Mouse (Mus musculus): ENCODE measurements at regions not wholly inside any gene's neighbourhood (a gene's known extent, or its start where the extent isn't known, plus 50 kb on each side); places are given as distances from the start of the nearest gene placed in this dataset.
"Not testable (repeated sequence)": the region's sequence is repeated elsewhere in the genome, so short reads cannot be mapped to it uniquely, and the experiment has no call there.

DNA sequence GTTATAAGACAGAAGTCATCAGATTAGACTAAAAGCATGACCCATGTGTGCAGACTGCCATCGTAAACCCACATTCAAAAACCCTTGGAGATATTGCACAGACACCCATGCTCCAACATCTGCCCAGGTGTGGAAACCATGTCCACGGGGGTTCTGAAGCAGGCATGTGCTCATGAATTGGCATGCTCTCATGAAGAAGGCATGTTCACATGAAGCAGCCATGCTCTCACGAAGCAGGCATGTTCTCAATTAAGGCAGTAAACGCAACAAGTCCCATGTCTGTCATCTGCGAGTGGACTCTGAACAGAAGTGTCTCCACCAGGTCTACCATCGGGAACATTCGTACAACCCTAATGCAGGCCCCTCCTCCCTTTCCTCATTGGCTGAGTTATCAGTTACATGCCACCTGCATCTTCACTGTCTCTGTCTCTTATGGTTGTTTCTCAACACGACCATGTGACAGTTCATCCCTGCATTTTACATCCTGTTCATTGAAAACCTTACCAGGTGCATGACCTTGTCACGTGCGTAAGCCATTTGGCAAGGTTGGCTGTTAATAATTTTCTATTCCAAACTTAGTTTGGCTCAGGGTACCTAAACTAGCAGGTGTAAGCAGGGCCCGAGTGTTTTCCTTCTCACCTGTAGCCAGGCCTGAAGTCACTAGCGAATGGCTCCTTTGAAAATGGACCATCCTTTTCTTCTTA lies 193.4 kb downstream of the Tcp10c start:
- no peak for DNase-seq
- Histone ChIP-seq H3K27ac (no peak overlapping the region), H3K4me1 (ENCODE audit: control insufficient read depth, insufficient read depth, low read length) (no peaks in the 10 kb centered on the region), H3K79me2 (replicated peaks; ENCODE audit: control insufficient read depth, insufficient read depth, low read length) (no peaks in the 10 kb centered on the region), H3K27me3 (ENCODE audit: control insufficient read depth, insufficient read depth, low read length) (no peaks in the 10 kb centered on the region), H3K9ac (ENCODE audit: low read depth, low read length) (no peak overlapping the region), H3K36me3 (ENCODE audit: control insufficient read depth, insufficient read depth, low read length) (no peaks in the 10 kb centered on the region), H3K4me3 (no peak overlapping the region)
- intact Hi-C loops (cut with DNase I) = no loop called here
- TF ChIP-seq POLR2A (IDR thresholded peaks at IDR 0.05; ENCODE audit: insufficient read depth, low read depth, low read length) (no peak), EP300 (IDR thresholded peaks at IDR 0.05; ENCODE audit: insufficient read depth, low read depth, low read length) (no peak), CTCF (IDR thresholded peaks at IDR 0.05) (no peak)
- 58% methylated on average over 12 of the region's 12 CpGs for WGBS

DNA sequence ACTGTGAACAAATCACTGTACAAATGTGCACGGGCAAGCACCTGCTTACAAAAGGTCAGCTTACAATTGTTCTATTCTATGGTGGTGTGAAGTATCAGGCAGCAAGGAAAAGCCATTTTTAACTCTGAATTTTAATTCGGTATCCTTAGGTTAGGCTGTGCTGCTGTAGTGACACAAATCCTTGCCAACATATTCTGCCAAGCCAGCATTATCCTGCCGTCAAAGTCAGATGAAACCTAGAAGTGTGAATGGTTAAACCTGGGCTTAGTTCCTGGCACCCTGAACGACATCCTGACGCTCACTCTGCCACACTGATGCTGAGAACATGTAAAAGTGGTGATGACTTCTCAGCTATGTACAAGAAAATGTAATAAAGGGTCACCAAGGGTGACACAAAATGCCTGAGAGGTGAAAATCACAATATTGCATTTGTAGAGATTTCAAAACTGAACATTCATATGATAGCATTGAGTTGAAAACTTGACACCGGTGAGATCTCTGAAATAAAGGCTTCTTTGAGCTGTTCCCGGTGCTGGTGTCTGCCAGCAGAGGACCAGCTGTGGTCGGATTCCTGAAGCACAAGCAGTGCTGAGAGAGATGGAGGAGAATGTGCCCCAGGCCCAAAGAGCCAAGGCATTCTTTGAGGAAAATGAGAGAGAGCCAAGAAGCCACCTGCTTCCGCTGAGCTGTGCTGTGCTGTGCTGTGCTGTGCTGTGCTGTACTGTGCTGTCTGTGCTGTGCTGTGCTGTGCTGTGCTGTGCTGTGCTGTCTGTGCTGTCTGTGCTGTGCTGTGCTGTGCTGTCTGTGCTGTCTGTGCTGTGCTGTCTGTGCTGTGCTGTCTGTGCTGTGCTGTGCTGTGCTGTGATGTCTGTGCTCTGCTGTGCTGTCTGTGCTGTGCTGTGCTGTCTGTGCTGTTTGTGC lies 195.9 kb downstream of the Tcp10c start:
- intact Hi-C loops (cut with DNase I) = no loop called here
- 57% methylated on average over 9 of the region's 9 CpGs for WGBS
- Histone ChIP-seq H3K36me3 (ENCODE audit: control insufficient read depth, insufficient read depth, low read length) (no peaks in the 10 kb centered on the region), H3K27me3 (ENCODE audit: control insufficient read depth, insufficient read depth, low read length) (no peaks in the 10 kb centered on the region), H3K9ac (ENCODE audit: low read depth, low read length) (no peak overlapping the region), H3K4me1 (ENCODE audit: control insufficient read depth, insufficient read depth, low read length) (no peaks in the 10 kb centered on the region), H3K79me2 (replicated peaks; ENCODE audit: control insufficient read depth, insufficient read depth, low read length) (no peaks in the 10 kb centered on the region), H3K4me3 (no peak overlapping the region), H3K27ac (no peak overlapping the region)
- DNase-seq = no peak
- TF ChIP-seq EP300 (IDR thresholded peaks at IDR 0.05; ENCODE audit: insufficient read depth, low read depth, low read length) = no peak
- TF ChIP-seq POLR2A (IDR thresholded peaks at IDR 0.05; ENCODE audit: insufficient read depth, low read depth, low read length) = no peak
- no peak for TF ChIP-seq CTCF (IDR thresholded peaks at IDR 0.05)

DNA sequence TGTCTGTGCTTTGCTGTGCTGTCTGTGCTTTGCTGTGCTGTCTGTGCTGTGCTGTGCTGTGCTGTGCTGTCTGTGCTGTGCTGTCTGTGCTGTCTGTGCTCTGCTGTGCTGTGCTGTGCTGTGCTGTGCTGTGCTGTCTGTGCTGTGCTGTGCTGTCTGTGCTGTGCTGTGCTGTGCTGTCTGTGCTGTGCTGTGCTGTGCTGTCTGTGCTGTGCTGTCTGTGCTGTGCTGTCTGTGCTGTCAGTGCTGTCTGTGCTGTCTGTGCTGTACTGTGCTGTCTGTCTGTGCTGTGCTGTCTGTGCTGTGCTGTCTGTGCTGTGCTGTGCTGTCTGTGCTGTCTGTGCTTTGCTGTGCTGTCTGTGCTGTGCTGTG lies 196.5 kb downstream of the Tcp10c start:
- intact Hi-C loops (cut with DNase I); H3K79me2 ChIP-seq (replicated peaks; ENCODE audit: control insufficient read depth, insufficient read depth, low read length); H3K4me3 ChIP-seq; H3K27ac ChIP-seq; H3K4me1 ChIP-seq (ENCODE audit: control insufficient read depth, insufficient read depth, low read length); H3K36me3 ChIP-seq (ENCODE audit: control insufficient read depth, insufficient read depth, low read length); H3K27me3 ChIP-seq (ENCODE audit: control insufficient read depth, insufficient read depth, low read length); H3K9ac ChIP-seq (ENCODE audit: low read depth, low read length); DNase-seq: not testable (repeated sequence)

DNA sequence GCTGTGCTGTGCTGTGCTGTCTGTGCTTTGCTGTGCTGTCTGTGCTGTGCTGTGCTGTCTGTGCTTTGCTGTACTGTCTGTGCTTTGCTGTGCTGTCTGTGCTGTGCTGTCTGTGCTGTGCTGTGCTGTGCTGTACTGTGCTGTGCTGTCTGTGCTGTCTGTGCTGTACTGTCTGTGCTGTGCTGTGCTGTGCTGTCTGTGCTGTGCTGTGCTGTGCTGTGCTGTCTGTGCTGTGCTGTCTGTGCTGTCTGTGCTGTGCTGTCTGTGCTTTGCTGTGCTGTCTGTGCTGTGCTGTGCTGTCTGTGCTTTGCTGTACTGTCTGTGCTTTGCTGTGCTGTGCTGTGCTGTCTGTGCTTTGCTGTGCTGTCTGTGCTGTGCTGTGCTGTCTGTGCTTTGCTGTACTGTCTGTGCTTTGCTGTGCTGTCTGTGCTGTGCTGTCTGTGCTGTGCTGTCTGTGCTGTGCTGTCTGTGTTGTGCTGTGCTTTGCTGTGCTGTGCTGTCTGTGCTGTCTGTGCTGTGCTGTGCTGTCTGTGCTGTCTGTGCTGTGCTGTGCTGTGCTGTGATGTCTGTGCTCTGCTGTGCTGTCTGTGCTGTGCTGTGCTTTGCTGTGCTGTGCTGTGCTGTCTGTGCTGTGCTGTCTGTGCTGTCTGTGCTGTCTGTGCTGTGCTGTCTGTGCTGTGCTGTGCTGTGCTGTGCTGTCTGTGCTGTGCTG lies 197.5 kb downstream of the Tcp10c start:
- H3K36me3 ChIP-seq (ENCODE audit: control insufficient read depth, insufficient read depth, low read length); H3K27me3 ChIP-seq (ENCODE audit: control insufficient read depth, insufficient read depth, low read length); H3K4me1 ChIP-seq (ENCODE audit: control insufficient read depth, insufficient read depth, low read length); H3K79me2 ChIP-seq (replicated peaks; ENCODE audit: control insufficient read depth, insufficient read depth, low read length); H3K4me3 ChIP-seq; H3K27ac ChIP-seq; DNase-seq; intact Hi-C loops (cut with DNase I); H3K9ac ChIP-seq (ENCODE audit: low read depth, low read length): not testable (repeated sequence)

DNA sequence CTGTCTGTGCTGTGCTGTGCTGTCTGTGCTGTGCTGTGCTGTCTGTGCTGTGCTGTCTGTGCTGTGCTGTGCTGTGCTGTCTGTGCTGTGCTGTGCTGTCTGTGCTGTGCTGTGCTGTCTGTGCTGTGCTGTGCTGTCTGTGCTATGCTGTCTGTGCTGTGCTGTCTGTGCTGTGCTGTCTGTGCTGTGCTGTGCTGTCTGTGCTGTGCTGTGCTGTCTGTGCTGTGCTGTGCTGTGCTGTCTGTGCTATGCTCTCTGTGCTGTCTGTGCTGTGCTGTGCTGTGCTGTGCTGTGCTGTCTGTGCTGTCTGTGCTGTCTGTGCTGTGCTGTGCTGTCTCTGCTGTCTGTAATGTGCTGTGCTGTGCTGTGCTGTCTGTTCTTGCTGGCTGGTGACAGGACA lies 198.5 kb downstream of the Tcp10c start:
- H3K27ac ChIP-seq; H3K27me3 ChIP-seq (ENCODE audit: control insufficient read depth, insufficient read depth, low read length); H3K4me3 ChIP-seq; H3K79me2 ChIP-seq (replicated peaks; ENCODE audit: control insufficient read depth, insufficient read depth, low read length); H3K36me3 ChIP-seq (ENCODE audit: control insufficient read depth, insufficient read depth, low read length); H3K4me1 ChIP-seq (ENCODE audit: control insufficient read depth, insufficient read depth, low read length); DNase-seq; intact Hi-C loops (cut with DNase I); H3K9ac ChIP-seq (ENCODE audit: low read depth, low read length): not testable (repeated sequence)

DNA sequence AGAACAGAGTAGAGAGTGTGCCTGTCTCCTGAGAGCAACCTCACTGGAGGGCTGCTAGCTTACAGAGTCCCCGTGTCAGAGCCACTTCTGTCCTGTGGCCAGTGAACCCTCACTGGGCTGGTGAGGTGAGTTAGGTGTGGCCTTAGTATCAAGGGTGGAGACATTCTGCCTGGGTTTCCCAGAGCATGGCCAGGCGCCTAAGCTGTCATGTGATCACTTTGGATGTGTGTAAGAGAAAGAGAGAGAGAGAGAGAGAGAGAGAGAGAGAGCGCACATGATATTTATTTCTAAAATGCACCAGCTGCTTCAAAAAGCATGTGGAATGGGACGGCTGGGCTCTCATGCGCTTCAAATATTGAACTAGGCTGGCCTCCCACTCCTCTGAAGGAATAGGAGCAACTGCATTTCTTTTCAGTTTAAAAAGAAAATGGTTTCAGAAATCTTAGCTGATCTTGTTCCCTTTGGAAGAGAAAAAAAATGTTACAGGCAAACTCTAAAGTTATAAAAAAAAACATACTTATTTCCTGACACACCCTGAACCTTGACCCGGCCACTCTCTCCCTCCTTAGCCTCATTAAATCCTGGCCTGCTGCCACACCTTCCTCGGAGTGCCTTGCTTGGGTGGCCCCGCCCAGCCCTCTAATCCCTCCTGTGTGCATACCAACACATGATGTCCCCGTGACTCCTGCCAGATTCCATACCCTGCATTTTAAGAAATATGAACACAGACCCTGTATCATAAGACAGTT lies 201.1 kb downstream of the Tcp10c start:
- intact Hi-C loops (cut with DNase I); H3K27me3 ChIP-seq (ENCODE audit: control insufficient read depth, insufficient read depth, low read length); H3K9ac ChIP-seq (ENCODE audit: low read depth, low read length); H3K4me1 ChIP-seq (ENCODE audit: control insufficient read depth, insufficient read depth, low read length); H3K36me3 ChIP-seq (ENCODE audit: control insufficient read depth, insufficient read depth, low read length); H3K79me2 ChIP-seq (replicated peaks; ENCODE audit: control insufficient read depth, insufficient read depth, low read length); H3K4me3 ChIP-seq: not testable (repeated sequence)
- H3K27ac ChIP-seq = peak overlapping the region; percentile 71
- WGBS = 21% methylated on average over 9 of the region's 9 CpGs
- DNase-seq = peak; percentile 68 to 82

DNA sequence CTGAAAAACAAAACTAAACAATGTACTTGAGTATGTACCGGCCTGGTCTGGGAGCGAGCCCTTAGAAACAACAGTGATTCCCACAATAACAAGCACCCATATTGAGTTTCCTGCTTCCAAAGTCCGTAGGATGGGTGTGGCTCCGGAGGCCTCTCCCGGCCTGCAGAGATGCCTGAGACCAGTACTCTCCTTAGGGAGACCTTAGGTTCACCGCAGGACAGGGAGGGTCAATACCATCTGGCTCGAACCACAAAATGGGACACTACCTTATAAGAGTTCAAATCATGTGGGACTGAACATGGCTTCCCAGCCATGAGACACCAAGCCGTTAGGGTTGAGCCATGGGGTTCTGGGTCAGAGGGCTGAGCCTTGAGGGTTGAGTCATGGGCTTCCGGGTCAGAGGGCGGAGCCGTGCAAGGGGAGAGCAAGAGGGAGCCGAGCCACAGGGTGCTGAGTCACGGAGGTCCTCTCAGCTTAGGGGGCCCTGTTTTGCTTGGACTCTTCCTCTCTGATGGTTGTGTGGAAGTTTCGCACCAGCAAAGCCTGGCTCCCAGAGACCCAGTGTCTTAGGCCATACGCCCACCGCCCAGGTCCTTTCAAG lies 201.8 kb downstream of the Tcp10c start:
- intact Hi-C loops (cut with DNase I); H3K79me2 ChIP-seq (replicated peaks; ENCODE audit: control insufficient read depth, insufficient read depth, low read length); H3K4me1 ChIP-seq (ENCODE audit: control insufficient read depth, insufficient read depth, low read length); H3K27me3 ChIP-seq (ENCODE audit: control insufficient read depth, insufficient read depth, low read length); H3K36me3 ChIP-seq (ENCODE audit: control insufficient read depth, insufficient read depth, low read length); H3K4me3 ChIP-seq; H3K9ac ChIP-seq (ENCODE audit: low read depth, low read length): not testable (repeated sequence)
- H3K27ac ChIP-seq = peak overlapping the region; percentile 71
- peak in 1 of 2 experiments; percentile 32 for DNase-seq
- WGBS = 69% methylated on average over 16 of the region's 16 CpGs

Measured in heart, adult 2 months (tissue).